Mouse (Mus musculus) cerebellum, adult 18-20 months (tissue): ENCODE data around the gene Abcc8.

ENCODE experiments used
- DNase-seq, 2 experiments: peaks; one replicate each; pipeline ENCODE4 v3.0.0; 2021

Abcc8 gene

GRCm38 (mm10) chr7:46105484-46105883 is 74.3 kb downstream of the Abcc8 start:
- DNase-seq, result peak; percentile 48 to 54

DNA sequence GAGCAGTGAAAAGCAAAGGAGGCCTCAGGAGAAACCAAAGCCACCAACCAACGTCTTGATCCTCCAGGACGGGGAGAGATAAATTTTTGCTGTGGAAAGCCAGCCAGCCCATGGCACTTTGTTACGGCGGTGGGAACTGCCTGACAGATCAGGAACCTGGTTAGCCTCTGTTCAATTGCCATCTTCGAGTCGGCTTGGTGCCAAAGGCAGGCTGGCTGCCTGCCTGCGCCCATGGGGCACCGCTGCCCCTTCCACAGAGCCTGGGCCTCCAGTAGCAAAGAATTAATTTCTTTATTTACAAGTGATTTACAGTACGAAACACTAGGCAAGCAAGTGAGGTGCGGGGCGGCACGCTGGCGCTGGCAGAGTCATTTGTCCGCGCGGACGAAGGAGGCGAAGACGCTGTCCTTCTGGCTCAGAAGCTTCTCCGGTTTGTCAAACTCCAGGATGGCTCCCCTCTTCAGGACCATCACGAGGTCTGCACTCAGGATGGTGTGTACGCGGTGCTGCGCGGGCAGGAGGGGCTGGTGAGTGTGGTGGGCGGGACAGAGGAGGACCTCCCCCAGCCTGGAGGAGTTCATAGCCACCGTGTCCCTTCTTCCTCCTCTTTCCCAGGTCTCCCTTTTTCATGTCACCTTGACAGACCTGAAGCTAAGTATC is 75.4 kb downstream of the Abcc8 start:
- peak; percentile 63 to 78 for DNase-seq

- no peak for DNase-seq
These were observed 76.1 kb downstream of the Abcc8 start for GRCm38 (mm10) chr7:46103771-46104170.

- DNase-seq, result peak; percentile 63 to 66
These were observed 76.7 kb downstream of the Abcc8 start for GRCm38 (mm10) chr7:46103075-46103591.

- DNase-seq, result peak; percentile 92 to 95
These were observed 79.3 kb downstream of the Abcc8 start, which contains the start of gene Kcnj11 for GRCm38 (mm10) chr7:46100563-46100962. Gene Kcnj11 (minus strand): TSS chr7:46100764.

GRCm38 (mm10) chr7:46099682-46100081 is 80.2 kb downstream of the Abcc8 start:
- DNase-seq, result peak; percentile 28 to 56

DNA sequence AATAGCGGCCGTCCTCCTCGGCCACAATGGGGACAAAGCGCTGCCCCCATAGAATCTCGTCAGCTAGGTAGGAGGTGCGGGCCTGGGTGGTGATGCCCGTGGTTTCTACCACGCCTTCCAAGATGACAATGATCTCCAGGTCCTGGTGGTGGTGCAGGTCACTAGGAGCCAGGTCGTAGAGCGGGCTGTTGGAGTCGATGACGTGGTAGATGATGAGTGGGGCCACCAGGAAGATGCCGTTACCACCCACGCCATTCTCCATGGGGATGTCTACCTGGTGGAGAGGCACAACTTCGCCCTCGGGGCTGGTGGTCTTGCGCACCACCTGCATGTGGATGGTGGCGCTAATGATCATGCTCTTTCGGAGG is 80.9 kb downstream of the Abcc8 start:
- DNase-seq, result peak in 1 of 2 experiments; percentile 54

GRCm38 (mm10) chr7:46098221-46098918 is 81.5 kb downstream of the Abcc8 start:
- peak; percentile 64 to 71 for DNase-seq

- DNase-seq, result peak; percentile 37 to 44
These were observed 82.5 kb downstream of the Abcc8 start for GRCm38 (mm10) chr7:46097319-46097783.

GRCm38 (mm10) chr7:46096136-46096535 is 83.7 kb downstream of the Abcc8 start:
- DNase-seq, result peak; percentile 71 to 83

- DNase-seq, result no peak
These were observed 87.0 kb downstream of the Abcc8 start for GRCm38 (mm10) chr7:46092803-46093202.

GRCm38 (mm10) chr7:46088241-46088640 is 91.6 kb downstream of the Abcc8 start:
- no peak for DNase-seq

DNA sequence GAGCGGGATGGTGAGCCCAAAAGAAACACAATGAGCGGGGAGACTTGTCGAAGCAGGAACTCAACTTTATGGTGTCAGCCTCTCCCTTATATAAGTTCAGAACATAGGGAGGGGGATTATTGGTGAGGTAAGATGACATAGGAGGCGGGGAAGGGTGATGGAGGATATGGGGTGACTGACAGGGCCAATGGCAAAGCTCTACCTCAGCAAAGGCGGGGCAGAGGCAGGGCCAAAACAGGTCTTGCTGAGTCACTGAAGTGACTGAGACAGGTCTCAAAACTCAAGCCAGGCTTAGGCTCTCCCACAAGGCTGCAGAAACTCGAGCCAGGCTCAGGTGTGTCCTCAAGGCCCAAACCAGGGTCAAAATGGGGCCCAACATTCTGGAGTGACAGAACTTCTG is 93.5 kb downstream of the Abcc8 start:
- DNase-seq, result no peak

- no peak for DNase-seq
These were observed 94.9 kb downstream of the Abcc8 start for GRCm38 (mm10) chr7:46084839-46085513.

GRCm38 (mm10) chr7:46084024-46084423 is 95.8 kb downstream of the Abcc8 start:
- DNase-seq, result no peak

DNA sequence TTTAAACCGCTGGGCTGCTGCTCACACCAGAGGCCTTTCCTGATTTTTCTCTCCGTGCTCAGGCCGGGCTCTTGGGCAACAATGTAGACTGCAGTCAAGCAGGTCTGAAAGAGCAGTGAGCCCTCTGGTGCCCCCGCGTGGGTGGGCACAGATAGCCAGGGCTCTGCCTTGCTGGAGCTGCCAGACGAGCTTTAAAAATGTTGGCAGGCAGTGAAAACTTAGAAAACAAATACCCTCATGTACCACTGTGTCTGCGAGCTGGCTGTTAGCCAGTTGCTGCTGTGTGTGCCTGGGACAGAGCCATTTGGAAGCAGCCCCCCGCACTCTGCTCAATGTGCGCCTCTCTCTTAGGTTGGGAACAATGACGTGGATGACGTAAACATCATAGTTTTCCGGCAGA is 102.2 kb downstream of the Abcc8 start:
- DNase-seq, result no peak

GRCm38 (mm10) chr7:46076844-46077243 is 103.0 kb downstream of the Abcc8 start:
- no peak for DNase-seq

GRCm38 (mm10) chr7:46068831-46069230 is 111.0 kb downstream of the Abcc8 start:
- DNase-seq, result no peak

DNA sequence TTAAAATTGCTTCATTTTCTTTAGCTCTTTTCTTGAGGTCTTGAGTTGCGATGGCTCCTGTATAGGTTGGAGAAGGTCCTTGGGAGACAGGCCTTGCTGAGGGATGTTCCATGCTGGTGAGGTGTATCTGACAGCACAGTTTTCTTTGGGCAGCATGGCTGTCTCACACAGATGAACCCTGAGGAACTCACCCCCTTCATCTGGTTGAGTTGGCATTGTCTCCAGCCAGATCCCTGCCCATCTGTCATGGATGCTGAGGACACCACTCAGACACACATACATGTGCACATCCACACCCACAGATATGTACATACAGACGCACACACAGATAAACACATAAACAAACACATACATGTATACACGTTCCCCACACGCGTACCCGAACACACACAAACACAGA is 116.5 kb downstream of the Abcc8 start:
- no peak for DNase-seq

DNA sequence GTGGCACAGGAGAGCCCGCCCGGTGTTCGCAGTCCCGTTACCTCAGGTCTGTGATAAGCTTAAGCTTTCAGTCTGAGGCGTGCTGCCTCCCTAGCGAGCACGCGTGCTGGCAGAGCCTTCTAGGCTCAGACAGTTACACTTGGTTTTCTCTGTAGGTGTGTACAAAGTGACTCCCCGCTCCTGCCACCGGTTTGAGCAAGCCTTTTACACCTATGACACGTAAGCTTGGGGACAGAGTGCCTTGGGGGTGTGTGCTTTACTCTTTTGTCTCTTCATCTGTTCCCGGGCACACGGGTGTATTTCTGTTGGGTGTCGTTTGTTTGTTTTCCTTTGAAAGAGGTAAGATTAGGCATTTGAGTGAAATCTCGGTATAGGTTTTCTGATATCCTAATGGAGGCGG is 118.2 kb downstream of the Abcc8 start:
- DNase-seq, result no peak

DNA sequence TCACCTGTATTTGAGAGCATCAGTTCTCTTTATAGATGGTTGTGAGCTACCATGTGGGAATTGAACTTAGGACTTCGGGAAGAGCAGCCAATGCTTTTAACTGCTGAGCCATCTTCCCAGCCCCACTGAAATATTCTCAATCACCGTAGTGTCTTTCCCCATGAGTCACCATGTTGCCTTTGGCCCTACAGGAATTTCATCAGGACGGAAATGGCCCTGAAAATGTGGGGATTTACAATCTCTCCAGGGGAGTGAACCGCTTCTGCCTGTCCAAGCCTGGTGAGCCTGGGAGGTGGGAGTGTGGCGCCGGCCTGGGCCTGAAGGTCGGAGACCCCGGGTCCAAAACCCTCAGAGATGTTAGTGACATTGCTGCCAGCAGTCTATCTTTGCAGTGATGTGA is 119.1 kb downstream of the Abcc8 start:
- DNase-seq, result no peak

DNA sequence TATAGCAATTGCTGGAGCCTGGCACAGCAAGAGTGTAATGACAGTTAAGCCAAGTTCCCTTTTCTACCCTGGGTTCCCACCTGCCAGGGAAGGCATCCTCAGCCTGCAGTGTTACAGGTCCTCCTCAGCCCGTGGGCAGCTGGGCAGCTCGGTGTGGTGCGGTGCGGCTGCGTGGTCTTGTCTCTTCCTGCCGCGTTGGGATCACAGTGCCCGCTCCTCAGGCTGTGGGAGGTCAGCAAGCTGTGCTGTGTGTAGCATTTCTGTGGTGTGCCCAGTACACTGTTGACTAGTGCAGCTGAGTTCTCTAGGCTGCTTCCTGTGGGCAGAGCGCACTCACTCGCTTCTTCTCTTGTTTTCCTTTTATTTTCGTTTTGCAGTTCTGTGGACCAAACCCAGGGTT is 121.0 kb downstream of the Abcc8 start:
- DNase-seq, result no peak
